Mouse (Mus musculus) layer of hippocampus, adult 9-10 months (tissue): ENCODE results near the gene Dnajb3.
"Not testable (repeated sequence)": the region's sequence is repeated elsewhere in the genome, so short reads cannot be mapped to it uniquely, and the experiment has no call there.

Experiments used
- DNase-seq: peaks from one replicate; pipeline ENCODE4 v3.0.0; 2022; ENCODE audit warnings: low spot score

Gene Dnajb3

GRCm38 (mm10) chr1:88231803-88232499, 26.4 kb upstream of the Dnajb3 start:
- no peak for DNase-seq

- no peak for DNase-seq
Observed at GRCm38 (mm10) chr1:88230981-88231802, 25.6 kb upstream of the Dnajb3 start.

- no peak for DNase-seq
Observed at GRCm38 (mm10) chr1:88230421-88230820, 24.8 kb upstream of the Dnajb3 start.

- no peak for DNase-seq
Observed at GRCm38 (mm10) chr1:88229986-88230385, 24.4 kb upstream of the Dnajb3 start.

- no peak for DNase-seq
Observed at GRCm38 (mm10) chr1:88229566-88229965, 24.0 kb upstream of the Dnajb3 start.

GRCm38 (mm10) chr1:88228121-88228520, 22.5 kb upstream of the Dnajb3 start:
- no peak for DNase-seq

GRCm38 (mm10) chr1:88227482-88227881, 21.9 kb upstream of the Dnajb3 start:
- no peak for DNase-seq

- DNase-seq: no peak
Observed at GRCm38 (mm10) chr1:88226670-88227379, 21.2 kb upstream of the Dnajb3 start, which contains the start of gene Mroh2a. TSS of gene Mroh2a (plus strand) at chr1:88226986.

GRCm38 (mm10) chr1:88225741-88226140, 20.2 kb upstream of the Dnajb3 start:
- no peak for DNase-seq

- DNase-seq: not testable (repeated sequence)
Observed at GRCm38 (mm10) chr1:88225301-88225700, 19.7 kb upstream of the Dnajb3 start.

GRCm38 (mm10) chr1:88224029-88224776, 18.6 kb upstream of the Dnajb3 start:
- no peak for DNase-seq

GRCm38 (mm10) chr1:88223591-88223990, 18.0 kb upstream of the Dnajb3 start:
- DNase-seq: no peak

GRCm38 (mm10) chr1:88223011-88223515, 17.5 kb upstream of the Dnajb3 start:
- DNase-seq: not testable (repeated sequence)

- no peak for DNase-seq
Observed at GRCm38 (mm10) chr1:88222216-88222615, 16.6 kb upstream of the Dnajb3 start.

- no peak for DNase-seq
Observed at GRCm38 (mm10) chr1:88220336-88220735, 14.8 kb upstream of the Dnajb3 start.

- DNase-seq: no peak
Observed at GRCm38 (mm10) chr1:88219054-88219453, 13.5 kb upstream of the Dnajb3 start.

GRCm38 (mm10) chr1:88218591-88218990, 13.0 kb upstream of the Dnajb3 start:
- DNase-seq: no peak

GRCm38 (mm10) chr1:88218051-88218450, 12.5 kb upstream of the Dnajb3 start:
- no peak for DNase-seq

GRCm38 (mm10) chr1:88217576-88217975, 12.0 kb upstream of the Dnajb3 start:
- no peak for DNase-seq

GRCm38 (mm10) chr1:88217144-88217543, 11.6 kb upstream of the Dnajb3 start:
- DNase-seq: no peak

- DNase-seq: no peak
Observed at GRCm38 (mm10) chr1:88216551-88216950, 11.0 kb upstream of the Dnajb3 start.
